Mouse (Mus musculus) bone marrow macrophage, adult 2 months (primary cell): ENCODE data around the gene Crybg2.

Experiments
- CTCF ChIP-seq: IDR thresholded peaks from 2 replicates; pipeline ENCODE4 v1.5.1; 2012; ENCODE audit warnings: low read depth, mild to moderate bottlenecking, low read length, moderate library complexity
- POLR2A ChIP-seq: IDR thresholded peaks from 2 replicates; pipeline ENCODE4 v1.6.1; 2012; ENCODE audit warnings: mild to moderate bottlenecking, low read depth, low read length, borderline replicate concordance

GRCm38 (mm10) chr4:134090521-134091224 is 30.1 kb downstream of the Crybg2 start:
- TF ChIP-seq CTCF = no peak
- TF ChIP-seq POLR2A = no peak
